Mouse (Mus musculus) stomach, embryonic 15.5 days (tissue): ENCODE data around the gene Epb41l5. TPM values are rescaled to one million over a fixed set of nuclear protein-coding genes. Genes with fewer than 3 reads are reported as not detected.

Experiments
- ATAC-seq: fragments of 200-750 bp; cut with Nextera tagmentation; 2 replicates; pipeline ENCODE4 v1.8.0; 2017; ENCODE audit warnings: low read depth, moderate number of reproducible peaks, moderate TSS enrichment; ENCODE audit not compliant: insufficient read depth, low FRiP score
- H3K27ac ChIP-seq: fragments of 300-500 bp; sonication (generic); 2 replicates; pipeline ENCODE4 v1.5.1; 2015; ENCODE audit warnings: mild to moderate bottlenecking, inconsistent platforms
- H3K27me3 ChIP-seq: fragments of 300-500 bp; sonication (generic); replicated peaks from 2 replicates; pipeline ENCODE4 v1.6.1; 2015; ENCODE audit warnings: inconsistent platforms
- H3K36me3 ChIP-seq: fragments of 300-500 bp; sonication (generic); 2 replicates; pipeline ENCODE4 v1.6.1; 2015; ENCODE audit warnings: inconsistent platforms
- H3K4me1 ChIP-seq: fragments of 300-500 bp; sonication (generic); 2 replicates; pipeline ENCODE4 v1.6.1; 2015; ENCODE audit warnings: inconsistent platforms
- H3K4me2 ChIP-seq: fragments of 300-500 bp; sonication (generic); 2 replicates; pipeline ENCODE4 v1.6.1; 2015; ENCODE audit warnings: mild to moderate bottlenecking, inconsistent platforms
- H3K4me3 ChIP-seq: fragments of 300-500 bp; sonication (generic); replicated peaks from 2 replicates; pipeline ENCODE4 v1.5.1; 2015; ENCODE audit warnings: inconsistent platforms
- H3K9ac ChIP-seq: fragments of 300-500 bp; sonication (generic); 2 replicates; pipeline ENCODE4 v1.6.1; 2015; ENCODE audit warnings: inconsistent platforms
- H3K9me3 ChIP-seq: fragments of 300-500 bp; sonication (generic); 2 replicates; pipeline ENCODE4 v1.6.1; 2016; ENCODE audit warnings: inconsistent platforms
- WGBS: fragments of 180-500 bp; shearing (Covaris S2); methylation state at CpG from one replicate; pipeline ENCODE4 v1.1.7; 2015; 5-methylcytosine and 5-hydroxymethylcytosine counted together
- polyA plus RNA-seq: library from polyadenylated mRNA; unstranded; fragments of >200 nt; fragmentation: Nextera tagmentation; extraction: Ambion mirVana; gene quantifications from 2 replicates; pipeline ENCODE4 v1.2.1, GENCODE M21; 2015

Epb41l5 gene
- polyA plus RNA-seq, 1 experiment from 2014 or later, result 35.1 TPM

DNA sequence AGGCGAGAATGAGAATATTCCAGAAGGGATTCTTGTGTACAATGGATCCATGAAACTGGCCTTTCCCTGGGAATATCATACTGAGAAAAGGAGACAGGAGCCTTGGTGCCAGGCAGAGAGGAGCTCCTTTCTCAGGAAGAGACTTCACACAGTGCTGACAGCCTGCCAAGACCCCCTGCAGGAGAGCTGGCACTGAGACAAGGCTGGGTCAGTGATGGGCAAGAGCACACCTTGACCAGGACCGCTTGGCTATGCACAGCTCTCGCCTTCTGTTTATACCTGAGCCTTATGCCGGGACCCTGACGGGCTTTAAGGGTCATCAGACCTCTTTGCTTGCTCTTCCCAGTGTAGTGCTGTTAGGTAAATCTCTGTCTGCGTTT lies 153.4 kb downstream of the Epb41l5 start:
- WGBS, result 90% methylated on average over 6 of the region's 6 CpGs
- Histone ChIP-seq H3K27me3 (no peaks in the 10 kb centered on the region), H3K4me2 (no peak overlapping the region), H3K36me3 (no peaks in the 10 kb centered on the region), H3K9me3 (no peaks in the 10 kb centered on the region), H3K27ac (no peak overlapping the region), H3K4me3 (no peak overlapping the region), H3K9ac (no peak overlapping the region), H3K4me1 (peaks cover 14% of the 10 kb centered on the region)
- ATAC-seq, result no peak

Other genes with a start within 250 kb of the Epb41l5 start
- gene Inhbb, start 226.8 kb downstream of the Epb41l5 start, polyA plus RNA-seq, result 0.93 and 1.2 TPM in 2 replicates
- 139 and 155 TPM in 2 replicates for gene Ralb, start 144.2 kb downstream of the Epb41l5 start, polyA plus RNA-seq
- 22.2 and 22.9 TPM in 2 replicates for gene Tmem185b, start 122.8 kb downstream of the Epb41l5 start, polyA plus RNA-seq
- 5.5 and 6.4 TPM in 2 replicates for gene Ptpn4, start 188.6 kb upstream of the Epb41l5 start, polyA plus RNA-seq